Mouse (Mus musculus) bone marrow, adult 2 months (tissue): ENCODE data around the gene Umodl1.

ENCODE experiments used
- CTCF ChIP-seq: fragments of 200-500 bp; IDR thresholded peaks from 2 replicates; pipeline ENCODE4 v1.5.1; 2011; ENCODE audit warnings: low read length, control low read depth; ENCODE audit not compliant: control insufficient read depth, insufficient read depth
- POLR2A ChIP-seq: fragments of 200-500 bp; IDR thresholded peaks from 2 replicates; pipeline ENCODE4 v1.6.1; 2011; ENCODE audit warnings: low read depth, mild to moderate bottlenecking, control low read depth, low read length, borderline replicate concordance; ENCODE audit not compliant: control insufficient read depth

GRCm38 (mm10) chr17:31026986-31027385 is 72.5 kb downstream of the Umodl1 start:
- TF ChIP-seq CTCF (no peak), POLR2A (no peak)
